8 mouse cellular contexts compared by ENCODE assay signal in the genomic region with DNA sequence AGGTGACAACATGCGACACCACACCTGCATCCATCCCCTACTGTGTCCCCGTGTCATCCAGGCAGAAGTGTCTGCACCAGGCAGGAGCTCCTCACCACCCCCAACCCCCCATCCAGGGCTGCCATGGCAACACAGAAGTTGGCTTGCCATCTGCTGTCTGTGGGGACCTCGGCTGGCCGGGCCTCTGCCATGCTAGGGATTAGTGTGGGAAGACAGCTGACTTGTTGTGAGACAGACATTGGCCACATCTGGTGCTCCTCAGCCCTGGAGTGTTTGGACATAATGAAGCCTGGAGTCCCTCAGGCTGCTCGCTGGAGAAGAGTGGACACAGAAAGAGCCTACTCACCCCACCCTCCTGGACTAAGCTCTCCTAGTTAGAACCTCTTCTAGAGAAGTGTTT. TPM values are rescaled to one million over a fixed set of nuclear protein-coding genes. Genes with fewer than 3 reads are reported as not detected.
DNase-seq lines count a peak whose midpoint lies in the region; ATAC-seq and TF ChIP-seq lines count a peak whose summit lies in the region.

No protein-coding gene starts in this region.

- H3K36me3 ChIP-seq in limb, embryonic 11.5 days (ENCODE audit: control insufficient read depth, insufficient read depth, low read length), result no peaks in the 10 kb centered on the region
- no peaks in the 10 kb centered on the region for H3K36me3 ChIP-seq in limb, embryonic 10.5 days
- no peaks in the 10 kb centered on the region for H3K36me3 ChIP-seq in neural tube, embryonic 11.5 days (ENCODE audit: control insufficient read depth, insufficient read depth, low read length)

- no peak overlapping the region for H3K4me2 ChIP-seq in limb, embryonic 11.5 days (ENCODE audit: low read depth, severe bottlenecking)
- no peak overlapping the region for H3K4me2 ChIP-seq in neural tube, embryonic 11.5 days (ENCODE audit: low read depth)

- TF ChIP-seq CTCF in layer of hippocampus, adult 2 months (conservative IDR thresholded peaks at IDR 0.05), result no peak

- peak; percentile 28 for DNase-seq in limb, embryonic 11.5 days (ENCODE audit: low spot score)
- DNase-seq in limb, embryonic 10.5 days (ENCODE audit: low spot score), result no peak
- peak; percentile 16 for DNase-seq in forelimb bud, embryonic 11.5 days (ENCODE audit: low read depth, low spot score)
- DNase-seq in layer of hippocampus, adult 2 months (ENCODE audit: low spot score in 2 of 2), result peak in 1 of 2 experiments; percentile 75
- DNase-seq in neural tube, embryonic 11.5 days (ENCODE audit: low spot score), result peak; percentile 73
- no peak for DNase-seq in B cell, adult 2 months
- DNase-seq in adrenal gland, postnatal 36 days, result no peak
- DNase-seq in spleen, postnatal 10 days (ENCODE audit: low spot score in 2 of 2), result no peak

- ATAC-seq in limb, embryonic 11.5 days (ENCODE audit: insufficient number of reproducible peaks, low FRiP score, low TSS enrichment, low read depth), result no peak
- ATAC-seq in neural tube, embryonic 11.5 days (ENCODE audit: insufficient read depth, low FRiP score, low TSS enrichment), result peak; percentile 72

- no peak overlapping the region for H3K27ac ChIP-seq in limb, embryonic 11.5 days (replicated peaks; ENCODE audit: low read depth, low read length)
- no peak overlapping the region for H3K27ac ChIP-seq in limb, embryonic 10.5 days
- H3K27ac ChIP-seq in layer of hippocampus, adult 2 months, result peak overlapping the region; percentile 73
- H3K27ac ChIP-seq in neural tube, embryonic 11.5 days (ENCODE audit: low read depth, low read length), result peak overlapping the region; percentile 45; the same call in 1 of the 2 replicates

- H3K9ac ChIP-seq in limb, embryonic 11.5 days (ENCODE audit: low read length), result 0 out of 2 replicates have a peak overlapping the region, but pooled peaks have one; percentile 19
- no peak overlapping the region for H3K9ac ChIP-seq in neural tube, embryonic 11.5 days (ENCODE audit: low read length)

- no peak overlapping the region for H3K4me3 ChIP-seq in limb, embryonic 11.5 days (ENCODE audit: low read depth, low read length)
- H3K4me3 ChIP-seq in limb, embryonic 10.5 days, result no peak overlapping the region
- H3K4me3 ChIP-seq in layer of hippocampus, adult 2 months, result no peak overlapping the region
- H3K4me3 ChIP-seq in neural tube, embryonic 11.5 days (ENCODE audit: low read depth, low read length), result no peak overlapping the region

- peaks cover 9% of the 10 kb centered on the region for H3K4me1 ChIP-seq in limb, embryonic 11.5 days (ENCODE audit: control insufficient read depth, insufficient read depth, low read length)
- H3K4me1 ChIP-seq in limb, embryonic 10.5 days, result peaks cover 41% of the 10 kb centered on the region
- peaks cover 22% of the 10 kb centered on the region for H3K4me1 ChIP-seq in neural tube, embryonic 11.5 days (ENCODE audit: control insufficient read depth, insufficient read depth, low read length)

- 15% methylated on average over 5 of the region's 5 CpGs for WGBS in limb, embryonic 11.5 days
- 18% methylated on average over 5 of the region's 5 CpGs for WGBS in limb, embryonic 10.5 days
- WGBS in neural tube, embryonic 11.5 days, result 20% methylated on average over 5 of the region's 5 CpGs

- no peaks in the 10 kb centered on the region for H3K27me3 ChIP-seq in limb, embryonic 11.5 days (ENCODE audit: control insufficient read depth, insufficient read depth, low read length)
- peaks cover 52% of the 10 kb centered on the region for H3K27me3 ChIP-seq in limb, embryonic 10.5 days (ENCODE audit: low read depth, poor library complexity, severe bottlenecking)
- no peaks in the 10 kb centered on the region for H3K27me3 ChIP-seq in neural tube, embryonic 11.5 days (ENCODE audit: control insufficient read depth, insufficient read depth, low read length)

- no peaks in the 10 kb centered on the region for H3K9me3 ChIP-seq in limb, embryonic 11.5 days (ENCODE audit: control insufficient read depth, low read length)
- no peaks in the 10 kb centered on the region for H3K9me3 ChIP-seq in limb, embryonic 10.5 days (replicated peaks)
- no peaks in the 10 kb centered on the region for H3K9me3 ChIP-seq in neural tube, embryonic 11.5 days (ENCODE audit: control insufficient read depth, low read length)

RNA-seq across cellular contexts. Expression of gene Camk2n1, which starts 40.8 kb away (rescaled TPM):
- polyA plus RNA-seq in limb, embryonic 11.5 days (2014; fragmentation: Nextera tagmentation; extraction: Ambion mirVana), result 0.99 and 1.0 TPM in 2 replicates
- 0.55 and 0.60 TPM in 2 replicates for polyA plus RNA-seq in limb, embryonic 10.5 days (2016; fragmentation: Nextera tagmentation; extraction: Ambion mirVana)
- 100 to 1,000 TPM; 378 to 385 TPM for total RNA-seq in layer of hippocampus, adult 2 months (2021)
- 6.0 TPM in 2 replicates for polyA plus RNA-seq in neural tube, embryonic 11.5 days (2014; fragmentation: Nextera tagmentation; extraction: Ambion mirVana)
- 10 to 100 TPM; 25.2 to 25.7 TPM for total RNA-seq in adrenal gland, postnatal 36 days (2021)

Comparison
In these comparisons a context has a peak if more than half of its experiments do, and no peak if none do; other contexts are left out.
1. DNase-seq: peak in limb, embryonic 11.5 days (single experiment), forelimb bud, embryonic 11.5 days (single experiment) and neural tube, embryonic 11.5 days (single experiment); none in limb, embryonic 10.5 days (single experiment), B cell, adult 2 months (0 of 2), adrenal gland, postnatal 36 days (0 of 2) and spleen, postnatal 10 days (0 of 2).
2. H3K27ac ChIP-seq: peak in layer of hippocampus, adult 2 months (single experiment) and neural tube, embryonic 11.5 days (single experiment); none in limb, embryonic 11.5 days (single experiment) and limb, embryonic 10.5 days (single experiment).